ENCODE assay signal across 10 mouse cellular contexts in genomic region chr5:139316982-139317675, GRCm38 (mm10). TPM values are rescaled to one million over a fixed set of nuclear protein-coding genes. Genes with fewer than 3 reads are reported as not detected.
DNase-seq lines count a peak whose midpoint lies in the region; ATAC-seq and TF ChIP-seq lines count a peak whose summit lies in the region.
"Had no signal": no experiment of that assay in that cellular context is flagged by ENCODE, and none has a peak within 500 bp of the region (broad histone marks: within the 10 kb centered on the region; RNA-seq: fewer than 3 reads in every experiment).

No protein-coding gene starts in this region.

- TF ChIP-seq CTCF in liver, postnatal 0 days (IDR thresholded peaks at IDR 0.05; ENCODE audit: low read depth): no peak

- DNase-seq in lung, adult 18-20 months: peak; percentile 59 to 78
- no peak for DNase-seq in lung, postnatal 14 days
- peak; percentile 62 for DNase-seq in liver, postnatal 0 days
- peak; percentile 50 to 71 for DNase-seq in urinary bladder, postnatal 4 days (ENCODE audit: low spot score in 2 of 2)
- no peak for DNase-seq in midbrain, embryonic 14.5 days
- no peak for DNase-seq in embryonic facial prominence, embryonic 10.5 days (ENCODE audit: low spot score)
- DNase-seq in adrenal gland, adult (ENCODE audit: inconsistent age in 2 of 2, low spot score in 1 of 2): no peak

- H3K4me1 ChIP-seq in kidney, embryonic 16.5 days (ENCODE audit: insufficient read depth, low read length): peaks cover 4% of the 10 kb centered on the region; the same call in 1 of the 2 replicates
- H3K4me1 ChIP-seq in liver, postnatal 0 days (ENCODE audit: insufficient read depth): peaks cover 6% of the 10 kb centered on the region; the same call in 1 of the 2 replicates
- H3K4me1 ChIP-seq in midbrain, embryonic 14.5 days (ENCODE audit: control insufficient read depth, insufficient read depth, low read length): no peaks in the 10 kb centered on the region
- 0 out of 2 replicates have a peak, but pooled peaks cover 2% of the 10 kb centered on the region for H3K4me1 ChIP-seq in embryonic facial prominence, embryonic 10.5 days
- H3K4me1 ChIP-seq: heart, embryonic 15.5 days; limb, embryonic 15.5 days had no signal

- ATAC-seq in kidney, embryonic 16.5 days (ENCODE audit: low FRiP score, low TSS enrichment): peak; percentile 94
- peak; percentile 88 for ATAC-seq in liver, postnatal 0 days
- no peak for ATAC-seq in midbrain, embryonic 14.5 days (ENCODE audit: low FRiP score, low TSS enrichment)

- H3K36me3 ChIP-seq in kidney, embryonic 16.5 days (ENCODE audit: insufficient read depth, low read length): no peaks in the 10 kb centered on the region
- no peaks in the 10 kb centered on the region for H3K36me3 ChIP-seq in liver, postnatal 0 days (replicated peaks; ENCODE audit: insufficient read depth, low read length)
- H3K36me3 ChIP-seq in midbrain, embryonic 14.5 days (ENCODE audit: control insufficient read depth, insufficient read depth, low read length): no peaks in the 10 kb centered on the region
- H3K36me3 ChIP-seq in embryonic facial prominence, embryonic 10.5 days (replicated peaks): no peaks in the 10 kb centered on the region
- H3K36me3 ChIP-seq: heart, embryonic 15.5 days; limb, embryonic 15.5 days had no signal

- H3K4me3 ChIP-seq in kidney, embryonic 16.5 days (ENCODE audit: low read length): no peak overlapping the region
- no peak overlapping the region for H3K4me3 ChIP-seq in liver, postnatal 0 days (ENCODE audit: low read depth, low read length)
- no peak overlapping the region for H3K4me3 ChIP-seq in midbrain, embryonic 14.5 days (replicated peaks; ENCODE audit: low read depth, low read length)
- no peak overlapping the region for H3K4me3 ChIP-seq in embryonic facial prominence, embryonic 10.5 days
- H3K4me3 ChIP-seq: heart, embryonic 15.5 days; limb, embryonic 15.5 days had no signal

- no peak overlapping the region for H3K4me2 ChIP-seq in kidney, embryonic 16.5 days (replicated peaks; ENCODE audit: low read depth, low read length)
- no peak overlapping the region for H3K4me2 ChIP-seq in liver, postnatal 0 days (ENCODE audit: low read depth, low read length)
- no peak overlapping the region for H3K4me2 ChIP-seq in midbrain, embryonic 14.5 days (ENCODE audit: low read length)
- H3K4me2 ChIP-seq: heart, embryonic 15.5 days; limb, embryonic 15.5 days had no signal

- H3K9me3 ChIP-seq in kidney, embryonic 16.5 days (ENCODE audit: low read length): no peaks in the 10 kb centered on the region
- no peaks in the 10 kb centered on the region for H3K9me3 ChIP-seq in liver, postnatal 0 days (ENCODE audit: low read length)
- H3K9me3 ChIP-seq in midbrain, embryonic 14.5 days (ENCODE audit: control insufficient read depth, low read length): no peaks in the 10 kb centered on the region
- H3K9me3 ChIP-seq in embryonic facial prominence, embryonic 10.5 days: no peaks in the 10 kb centered on the region
- H3K9me3 ChIP-seq: heart, embryonic 15.5 days; limb, embryonic 15.5 days had no signal

- H3K27me3 ChIP-seq in kidney, embryonic 16.5 days (ENCODE audit: insufficient read depth, low read length): no peaks in the 10 kb centered on the region
- H3K27me3 ChIP-seq in liver, postnatal 0 days (ENCODE audit: insufficient read depth, low read length): no peaks in the 10 kb centered on the region
- H3K27me3 ChIP-seq in midbrain, embryonic 14.5 days (ENCODE audit: control insufficient read depth, insufficient read depth, low read length): no peaks in the 10 kb centered on the region
- peaks cover 16% of the 10 kb centered on the region for H3K27me3 ChIP-seq in embryonic facial prominence, embryonic 10.5 days (replicated peaks; ENCODE audit: low read depth, poor library complexity, severe bottlenecking)
- H3K27me3 ChIP-seq: limb, embryonic 15.5 days had no signal

- WGBS in kidney, embryonic 16.5 days: 58% methylated on average over 6 of the region's 6 CpGs
- WGBS in liver, postnatal 0 days (ENCODE audit: insufficient replicate concordance): 61% methylated on average over 6 of the region's 6 CpGs
- 83% methylated on average over 6 of the region's 6 CpGs for WGBS in midbrain, embryonic 14.5 days
- 77% methylated on average over 6 of the region's 6 CpGs for WGBS in embryonic facial prominence, embryonic 10.5 days

- H3K27ac ChIP-seq in kidney, embryonic 16.5 days (ENCODE audit: low read length): peak overlapping the region; percentile 75
- H3K27ac ChIP-seq in liver, postnatal 0 days (ENCODE audit: low read depth): no peak overlapping the region
- no peak overlapping the region for H3K27ac ChIP-seq in midbrain, embryonic 14.5 days (replicated peaks; ENCODE audit: low read depth, low read length)
- H3K27ac ChIP-seq in embryonic facial prominence, embryonic 10.5 days (replicated peaks): no peak overlapping the region
- H3K27ac ChIP-seq: heart, embryonic 15.5 days; limb, embryonic 15.5 days had no signal

- no peak for TF ChIP-seq EP300 in liver, postnatal 0 days (IDR thresholded peaks at IDR 0.05; ENCODE audit: low read depth)

- H3K9ac ChIP-seq in kidney, embryonic 16.5 days (replicated peaks; ENCODE audit: low read length): no peak overlapping the region
- H3K9ac ChIP-seq in liver, postnatal 0 days (replicated peaks): no peak overlapping the region
- H3K9ac ChIP-seq in midbrain, embryonic 14.5 days (replicated peaks; ENCODE audit: low read length): no peak overlapping the region
- H3K9ac ChIP-seq: heart, embryonic 15.5 days; limb, embryonic 15.5 days had no signal

RNA-seq across cellular contexts. Expression of gene Adap1, which starts 8.3 kb away (rescaled TPM):
- polyA plus RNA-seq in kidney, embryonic 16.5 days (2015; fragmentation: Nextera tagmentation; extraction: Ambion mirVana): 1.1 and 1.7 TPM in 2 replicates
- polyA plus RNA-seq in liver, postnatal 0 days (2015; fragmentation: Nextera tagmentation; extraction: Ambion mirVana): 3.7 and 4.3 TPM in 2 replicates
- polyA plus RNA-seq in midbrain, embryonic 14.5 days (2014; fragmentation: Nextera tagmentation; extraction: Ambion mirVana): 38.6 and 64.0 TPM in 2 replicates
- polyA plus RNA-seq in embryonic facial prominence, embryonic 10.5 days (2016; fragmentation: Nextera tagmentation; extraction: Ambion mirVana): 0.51 and 0.54 TPM in 2 replicates

RNA-seq across cellular contexts. Expression of gene Cox19, which starts 34.1 kb away (rescaled TPM):
- 99.3 and 104 TPM in 2 replicates for polyA plus RNA-seq in kidney, embryonic 16.5 days (2015; fragmentation: Nextera tagmentation; extraction: Ambion mirVana)
- polyA plus RNA-seq in liver, postnatal 0 days (2015; fragmentation: Nextera tagmentation; extraction: Ambion mirVana): 34.4 and 37.1 TPM in 2 replicates
- polyA plus RNA-seq in midbrain, embryonic 14.5 days (2014; fragmentation: Nextera tagmentation; extraction: Ambion mirVana): 129 and 130 TPM in 2 replicates
- polyA plus RNA-seq in embryonic facial prominence, embryonic 10.5 days (2016; fragmentation: Nextera tagmentation; extraction: Ambion mirVana): 116 and 122 TPM in 2 replicates

RNA-seq across cellular contexts. Expression of gene Cyp2w1, which starts 35.3 kb away (rescaled TPM):
- not detected in 2 replicates for polyA plus RNA-seq in kidney, embryonic 16.5 days (2015; fragmentation: Nextera tagmentation; extraction: Ambion mirVana)
- not detected in 2 replicates for polyA plus RNA-seq in liver, postnatal 0 days (2015; fragmentation: Nextera tagmentation; extraction: Ambion mirVana)
- polyA plus RNA-seq in midbrain, embryonic 14.5 days (2014; fragmentation: Nextera tagmentation; extraction: Ambion mirVana): not detected in 2 replicates
- polyA plus RNA-seq in embryonic facial prominence, embryonic 10.5 days (2016; fragmentation: Nextera tagmentation; extraction: Ambion mirVana): not detected in 2 replicates
- polyA plus RNA-seq: heart, embryonic 15.5 days had no signal

Comparison
In these comparisons a context has a peak if more than half of its experiments do, and no peak if none do; other contexts are left out.
1. DNase-seq: peak in lung, adult 18-20 months (2 of 2), liver, postnatal 0 days (single experiment) and urinary bladder, postnatal 4 days (2 of 2); none in lung, postnatal 14 days (single experiment), midbrain, embryonic 14.5 days (single experiment), embryonic facial prominence, embryonic 10.5 days (single experiment) and adrenal gland, adult (0 of 2).